Mouse (Mus musculus): ENCODE measurements around the gene Wt1. TPM values are rescaled to one million over a fixed set of nuclear protein-coding genes. Genes with fewer than 3 reads are reported as not detected.

The Wt1 gene
- total RNA-seq (2023): 0.55 TPM in 1 of 4 replicates, not detected in the others

GRCm38 (mm10) chr2:105126279-105126678, at the start of gene Wt1:
Wt1 (plus strand) TSS chr2:105126529.

GRCm38 (mm10) chr2:105091718-105092117, 34.6 kb upstream of the Wt1 start, which contains the start of gene Gm11060:
Gm11060 (plus strand) TSS chr2:105092018.

Other genes with a start within 250 kb of the Wt1 start
- gene Eif3m, start 109.4 kb upstream of the Wt1 start, total RNA-seq (2023): 112 to 142 TPM (median 121 TPM) in 4 replicates
- gene Gm11060, start 34.5 kb upstream of the Wt1 start, total RNA-seq (2023): not detected in 4 replicates
- not detected in 4 replicates for gene Them7, start 97.8 kb downstream of the Wt1 start, total RNA-seq (2023)